In genomic region chr15:41162793-41163192, GRCm38 (mm10) we compare ENCODE assay signal across 8 mouse cellular contexts.
DNase-seq lines count a peak whose midpoint lies in the region; ATAC-seq and TF ChIP-seq lines count a peak whose summit lies in the region.

No protein-coding gene starts in this region.

- TF ChIP-seq POLR2A in small intestine, adult 2 months (IDR thresholded peaks at IDR 0.05; ENCODE audit: low read depth, low read length) = no peak

- no peak for TF ChIP-seq EP300 in heart, postnatal 0 days (IDR thresholded peaks at IDR 0.05; ENCODE audit: low read depth)

- no peak overlapping the region for H3K27ac ChIP-seq in heart, embryonic 10.5 days
- H3K27ac ChIP-seq in heart, postnatal 0 days (ENCODE audit: low read depth) = no peak overlapping the region
- H3K27ac ChIP-seq in layer of hippocampus, adult 2 months = peak overlapping the region; percentile 72; the same call in 1 of the 2 replicates
- H3K27ac ChIP-seq in small intestine, adult 2 months (ENCODE audit: insufficient read depth, low read depth, low read length) = no peak overlapping the region

- no peaks in the 10 kb centered on the region for H3K9me3 ChIP-seq in heart, embryonic 10.5 days
- no peaks in the 10 kb centered on the region for H3K9me3 ChIP-seq in heart, postnatal 0 days (replicated peaks; ENCODE audit: control insufficient read depth, low read length)

- TF ChIP-seq CTCF in heart, postnatal 0 days (IDR thresholded peaks at IDR 0.05; ENCODE audit: low read depth) = peak; percentile 77
- TF ChIP-seq CTCF in layer of hippocampus, adult 2 months (conservative IDR thresholded peaks at IDR 0.05) = peak; percentile 90
- peak; percentile 46; the same call in 1 of the 2 replicates for TF ChIP-seq CTCF in small intestine, adult 2 months (IDR thresholded peaks at IDR 0.05; ENCODE audit: extremely low read depth, insufficient read length, insufficient replicate concordance, low read depth, low read length)

- H3K9ac ChIP-seq in heart, postnatal 0 days (replicated peaks; ENCODE audit: low read depth, low read length) = no peak overlapping the region

- ATAC-seq in heart, postnatal 0 days (ENCODE audit: insufficient read depth, low read depth) = no peak

- peak overlapping the region; percentile 43 for H3K4me2 ChIP-seq in heart, postnatal 0 days (ENCODE audit: low read depth, low read length)

- H3K27me3 ChIP-seq in heart, embryonic 10.5 days (ENCODE audit: insufficient read depth, poor library complexity, severe bottlenecking) = no peaks in the 10 kb centered on the region
- no peaks in the 10 kb centered on the region for H3K27me3 ChIP-seq in heart, postnatal 0 days (ENCODE audit: control insufficient read depth, insufficient read depth, low read length)
- H3K27me3 ChIP-seq in small intestine, adult 2 months (ENCODE audit: control insufficient read depth, insufficient read depth, low read length) = no peaks in the 10 kb centered on the region

- H3K4me3 ChIP-seq in heart, embryonic 10.5 days = no peak overlapping the region
- no peak overlapping the region for H3K4me3 ChIP-seq in heart, postnatal 0 days (ENCODE audit: low read depth, low read length)
- peak overlapping the region; percentile 34 for H3K4me3 ChIP-seq in layer of hippocampus, adult 2 months
- no peak overlapping the region for H3K4me3 ChIP-seq in small intestine, adult 2 months (ENCODE audit: low read depth, low read length)

- peaks cover 5% of the 10 kb centered on the region; the same call in 1 of the 2 replicates for H3K4me1 ChIP-seq in heart, embryonic 10.5 days
- H3K4me1 ChIP-seq in heart, postnatal 0 days (ENCODE audit: control insufficient read depth, insufficient read depth) = peaks cover 3% of the 10 kb centered on the region; the same call in 1 of the 2 replicates
- no peaks in the 10 kb centered on the region; the same call in 1 of the 2 replicates for H3K4me1 ChIP-seq in small intestine, adult 2 months (ENCODE audit: control insufficient read depth, insufficient read depth, insufficient read length, low read length)

- 7% methylated on average over 8 of the region's 8 CpGs for WGBS in heart, embryonic 10.5 days
- WGBS in heart, postnatal 0 days = 3% methylated on average over 8 of the region's 8 CpGs
- WGBS in small intestine, adult 2 months = under 1% methylated on average over 8 of the region's 8 CpGs

- peak; percentile 86 for DNase-seq in heart, adult 11 months
- DNase-seq in heart, embryonic 10.5 days (ENCODE audit: low spot score) = no peak
- peak; percentile 54 for DNase-seq in MN1 (ENCODE audit: low spot score)
- peak; percentile 86 for DNase-seq in embryo, embryonic 10.5 days (ENCODE audit: low spot score)
- DNase-seq in heart, postnatal 0 days (ENCODE audit: low spot score) = peak; percentile 50
- DNase-seq in layer of hippocampus, adult 2 months (ENCODE audit: low spot score in 2 of 2) = peak; percentile 41 to 57
- peak; percentile 64 for DNase-seq in lung, postnatal 36 days

- no peaks in the 10 kb centered on the region for H3K36me3 ChIP-seq in heart, embryonic 10.5 days
- no peaks in the 10 kb centered on the region for H3K36me3 ChIP-seq in heart, postnatal 0 days (replicated peaks; ENCODE audit: control insufficient read depth, insufficient read depth, low read length)
- no peaks in the 10 kb centered on the region for H3K36me3 ChIP-seq in small intestine, adult 2 months (ENCODE audit: control insufficient read depth, insufficient read depth, low read length)
